Mouse (Mus musculus) heart, embryonic 12.5 days (tissue): ENCODE measurements around the gene Ppp1r27. TPM values are rescaled to one million over a fixed set of nuclear protein-coding genes. Genes with fewer than 3 reads are reported as not detected.
A peak's percentile ranks its signal among the peaks of the same experiment; 100 is the strongest.

Source experiments
- ATAC-seq: fragments of 200-750 bp; cut with Nextera tagmentation; 2 replicates; pipeline ENCODE4 v1.8.0; 2017; ENCODE audit warnings: moderate TSS enrichment, moderate library complexity; ENCODE audit not compliant: insufficient number of reproducible peaks, low FRiP score
- H3K27ac ChIP-seq: fragments of 300-500 bp; sonication (generic); 2 replicates; pipeline ENCODE4 v1.5.1; 2016; ENCODE audit warnings: mild to moderate bottlenecking, moderate library complexity; ENCODE audit not compliant: poor library complexity, severe bottlenecking
- H3K27me3 ChIP-seq: fragments of 300-500 bp; sonication (generic); replicated peaks from 2 replicates; pipeline ENCODE4 v1.6.1; 2016; ENCODE audit warnings: mild to moderate bottlenecking, moderate library complexity
- H3K36me3 ChIP-seq: fragments of 300-500 bp; sonication (generic); 2 replicates; pipeline ENCODE4 v1.6.1; 2016; ENCODE audit warnings: mild to moderate bottlenecking, moderate library complexity
- H3K4me1 ChIP-seq: fragments of 300-500 bp; sonication (generic); replicated peaks from 2 replicates; pipeline ENCODE4 v1.6.1; 2016; ENCODE audit warnings: mild to moderate bottlenecking
- H3K4me2 ChIP-seq: fragments of 300-500 bp; sonication (generic); 2 replicates; pipeline ENCODE4 v1.6.1; 2016; ENCODE audit warnings: mild to moderate bottlenecking, moderate library complexity
- H3K4me3 ChIP-seq: fragments of 300-500 bp; sonication (generic); 2 replicates; pipeline ENCODE4 v1.5.1; 2016; ENCODE audit warnings: mild to moderate bottlenecking
- H3K9ac ChIP-seq: fragments of 300-500 bp; sonication (generic); 2 replicates; pipeline ENCODE4 v1.6.1; 2016; ENCODE audit warnings: mild to moderate bottlenecking, moderate library complexity
- H3K9me3 ChIP-seq: fragments of 300-500 bp; sonication (generic); replicated peaks from 2 replicates; pipeline ENCODE4 v1.6.1; 2016; ENCODE audit warnings: mild to moderate bottlenecking, moderate library complexity
- WGBS: fragments of 180-500 bp; shearing (Covaris S2); methylation state at CpG from one replicate; pipeline ENCODE4 v1.1.7; 2016; 5-methylcytosine and 5-hydroxymethylcytosine counted together
- polyA plus RNA-seq: library from polyadenylated mRNA; unstranded; fragments of >200 nt; fragmentation: Nextera tagmentation; extraction: Ambion mirVana; gene quantifications from 2 replicates; pipeline ENCODE4 v1.2.1, GENCODE M21; 2016

Gene Ppp1r27
- polyA plus RNA-seq, 1 experiment from 2014 or later = not detected

GRCm38 (mm10) chr11:120575046-120575445 is 24.1 kb upstream of the Ppp1r27 start:
- Histone ChIP-seq H3K9me3 (no peaks in the 10 kb centered on the region), H3K36me3 (peaks cover 49% of the 10 kb centered on the region), H3K27ac (no peak overlapping the region), H3K4me1 (peaks cover 37% of the 10 kb centered on the region), H3K4me3 (no peak overlapping the region), H3K27me3 (no peaks in the 10 kb centered on the region), H3K9ac (no peak overlapping the region), H3K4me2 (no peak overlapping the region)
- WGBS = 78% methylated on average over 2 of the region's 2 CpGs
- no peak for ATAC-seq

GRCm38 (mm10) chr11:120574278-120574600 is 23.3 kb upstream of the Ppp1r27 start:
- WGBS = 35% methylated on average over 5 of the region's 5 CpGs
- Histone ChIP-seq H3K36me3 (peaks cover 46% of the 10 kb centered on the region), H3K9me3 (no peaks in the 10 kb centered on the region), H3K4me2 (peak overlapping the region; percentile 88), H3K4me3 (peak overlapping the region; percentile 95), H3K4me1 (peaks cover 29% of the 10 kb centered on the region), H3K9ac (peak overlapping the region; percentile 59; the same call in 1 of the 2 replicates), H3K27me3 (no peaks in the 10 kb centered on the region), H3K27ac (no peak overlapping the region)
- no peak for ATAC-seq

- no peak for ATAC-seq
- Histone ChIP-seq H3K9me3 (no peaks in the 10 kb centered on the region), H3K9ac (peak overlapping the region; percentile 92), H3K4me3 (peak overlapping the region; percentile 95), H3K36me3 (peaks cover 42% of the 10 kb centered on the region), H3K4me2 (peak overlapping the region; percentile 88), H3K4me1 (peaks cover 24% of the 10 kb centered on the region), H3K27me3 (no peaks in the 10 kb centered on the region), H3K27ac (peak overlapping the region; percentile 98)
- WGBS = under 1% methylated on average over 23 of the region's 23 CpGs
Measured at GRCm38 (mm10) chr11:120573585-120574277, 22.8 kb upstream of the Ppp1r27 start.

GRCm38 (mm10) chr11:120572752-120573584 is 22.0 kb upstream of the Ppp1r27 start, which contains the start of gene P4hb:
Gene P4hb, minus strand, starts transcription at chr11:120573253.
- peaks cover 42% of the 10 kb centered on the region for H3K36me3 ChIP-seq
- H3K4me2 ChIP-seq = peak within 1 kb of the TSS; percentile 88
- under 1% methylated on average over 94 of the region's 94 CpGs for WGBS
- H3K27ac ChIP-seq = peak within 1 kb of the TSS; percentile 98
- peaks cover 21% of the 10 kb centered on the region for H3K4me1 ChIP-seq
- H3K9ac ChIP-seq = peak within 1 kb of the TSS; percentile 96
- peak within 1 kb of the TSS; percentile 95 for H3K4me3 ChIP-seq
- no peaks in the 10 kb centered on the region for H3K9me3 ChIP-seq
- ATAC-seq = peak; percentile 97
- no peaks in the 10 kb centered on the region for H3K27me3 ChIP-seq

GRCm38 (mm10) chr11:120572417-120572751 is 21.5 kb upstream of the Ppp1r27 start:
- H3K4me2 ChIP-seq = peak overlapping the region; percentile 80
- H3K9me3 ChIP-seq = no peaks in the 10 kb centered on the region
- peaks cover 42% of the 10 kb centered on the region for H3K36me3 ChIP-seq
- ATAC-seq = peak; percentile 34
- peak overlapping the region; percentile 96 for H3K9ac ChIP-seq
- WGBS = under 1% methylated on average over 24 of the region's 24 CpGs
- no peaks in the 10 kb centered on the region for H3K27me3 ChIP-seq
- peak overlapping the region; percentile 95 for H3K4me3 ChIP-seq
- H3K27ac ChIP-seq = peak overlapping the region; percentile 98
- H3K4me1 ChIP-seq = peaks cover 21% of the 10 kb centered on the region

- peak overlapping the region; percentile 96 for H3K9ac ChIP-seq
- ATAC-seq = no peak
- H3K27me3 ChIP-seq = no peaks in the 10 kb centered on the region
- H3K9me3 ChIP-seq = no peaks in the 10 kb centered on the region
- H3K36me3 ChIP-seq = peaks cover 42% of the 10 kb centered on the region
- peaks cover 21% of the 10 kb centered on the region for H3K4me1 ChIP-seq
- peak overlapping the region; percentile 80 for H3K4me2 ChIP-seq
- WGBS = 6% methylated on average over 11 of the region's 11 CpGs
- H3K27ac ChIP-seq = peak overlapping the region; percentile 98
- H3K4me3 ChIP-seq = peak overlapping the region; percentile 95
Measured at GRCm38 (mm10) chr11:120571754-120572416, 21.0 kb upstream of the Ppp1r27 start.

GRCm38 (mm10) chr11:120571122-120571521 is 20.2 kb upstream of the Ppp1r27 start:
- H3K27me3 ChIP-seq = no peaks in the 10 kb centered on the region
- H3K4me1 ChIP-seq = peaks cover 21% of the 10 kb centered on the region
- no peaks in the 10 kb centered on the region for H3K9me3 ChIP-seq
- H3K27ac ChIP-seq = no peak overlapping the region
- peaks cover 47% of the 10 kb centered on the region for H3K36me3 ChIP-seq
- H3K4me3 ChIP-seq = peak overlapping the region; percentile 95
- ATAC-seq = no peak
- peak overlapping the region; percentile 96 for H3K9ac ChIP-seq
- peak overlapping the region; percentile 80 for H3K4me2 ChIP-seq
- WGBS = 39% methylated on average over 3 of the region's 3 CpGs

- H3K36me3 ChIP-seq = peaks cover 74% of the 10 kb centered on the region
- WGBS = 92% methylated on average over 6 of the region's 6 CpGs
- no peaks in the 10 kb centered on the region for H3K9me3 ChIP-seq
- no peaks in the 10 kb centered on the region for H3K27me3 ChIP-seq
- no peak overlapping the region for H3K27ac ChIP-seq
- peaks cover 13% of the 10 kb centered on the region for H3K4me1 ChIP-seq
- ATAC-seq = no peak
- no peak overlapping the region for H3K9ac ChIP-seq
- H3K4me3 ChIP-seq = no peak overlapping the region
- H3K4me2 ChIP-seq = no peak overlapping the region
Measured at GRCm38 (mm10) chr11:120568324-120568723, 17.4 kb upstream of the Ppp1r27 start.

- no peaks in the 10 kb centered on the region for H3K9me3 ChIP-seq
- no peak for ATAC-seq
- H3K36me3 ChIP-seq = peaks cover 92% of the 10 kb centered on the region
- H3K4me1 ChIP-seq = no peaks in the 10 kb centered on the region
- H3K4me2 ChIP-seq = no peak overlapping the region
- no peak overlapping the region; the same call in 1 of the 2 replicates for H3K9ac ChIP-seq
- no peak overlapping the region for H3K4me3 ChIP-seq
- no peaks in the 10 kb centered on the region for H3K27me3 ChIP-seq
- no peak overlapping the region for H3K27ac ChIP-seq
- WGBS = 82% methylated on average over 9 of the region's 9 CpGs
Measured at GRCm38 (mm10) chr11:120565114-120565513, 14.2 kb upstream of the Ppp1r27 start.

- no peaks in the 10 kb centered on the region for H3K27me3 ChIP-seq
- WGBS = 95% methylated on average over 13 of the region's 13 CpGs
- peaks cover 92% of the 10 kb centered on the region for H3K36me3 ChIP-seq
- no peak overlapping the region for H3K27ac ChIP-seq
- no peak overlapping the region for H3K9ac ChIP-seq
- H3K4me3 ChIP-seq = no peak overlapping the region
- H3K9me3 ChIP-seq = no peaks in the 10 kb centered on the region
- no peaks in the 10 kb centered on the region for H3K4me1 ChIP-seq
- no peak for ATAC-seq
- no peak overlapping the region for H3K4me2 ChIP-seq
Measured at GRCm38 (mm10) chr11:120562949-120563348, 12.0 kb upstream of the Ppp1r27 start.
